Mouse (Mus musculus) liver, adult 2 months (tissue): Measurements from ENCODE around the gene A230072I06Rik.

Experiments used
- CTCF ChIP-seq: fragments of 200-500 bp; IDR thresholded peaks from 2 replicates; pipeline ENCODE4 v1.5.1; 2011; ENCODE audit warnings: low read depth, low read length, control low read depth
- POLR2A ChIP-seq: fragments of 200-500 bp; IDR thresholded peaks from 2 replicates; pipeline ENCODE4 v1.6.1; 2011; ENCODE audit warnings: low read length, control low read depth; ENCODE audit not compliant: insufficient read depth; ENCODE audit errors: extremely low read depth

- TF ChIP-seq CTCF (no peak), POLR2A (no peak)
These were observed 48.6 kb downstream of the A230072I06Rik start for GRCm38 (mm10) chr8:12327187-12327586.
